Mouse (Mus musculus) bone marrow, adult 2 months (tissue): ENCODE results near the gene Lsamp.

ENCODE experiments used
- CTCF ChIP-seq: fragments of 200-500 bp; IDR thresholded peaks from 2 replicates; pipeline ENCODE4 v1.5.1; 2011; ENCODE audit warnings: low read length, control low read depth; ENCODE audit not compliant: control insufficient read depth, insufficient read depth
- POLR2A ChIP-seq: fragments of 200-500 bp; IDR thresholded peaks from 2 replicates; pipeline ENCODE4 v1.6.1; 2011; ENCODE audit warnings: low read depth, mild to moderate bottlenecking, control low read depth, low read length, borderline replicate concordance; ENCODE audit not compliant: control insufficient read depth

DNA sequence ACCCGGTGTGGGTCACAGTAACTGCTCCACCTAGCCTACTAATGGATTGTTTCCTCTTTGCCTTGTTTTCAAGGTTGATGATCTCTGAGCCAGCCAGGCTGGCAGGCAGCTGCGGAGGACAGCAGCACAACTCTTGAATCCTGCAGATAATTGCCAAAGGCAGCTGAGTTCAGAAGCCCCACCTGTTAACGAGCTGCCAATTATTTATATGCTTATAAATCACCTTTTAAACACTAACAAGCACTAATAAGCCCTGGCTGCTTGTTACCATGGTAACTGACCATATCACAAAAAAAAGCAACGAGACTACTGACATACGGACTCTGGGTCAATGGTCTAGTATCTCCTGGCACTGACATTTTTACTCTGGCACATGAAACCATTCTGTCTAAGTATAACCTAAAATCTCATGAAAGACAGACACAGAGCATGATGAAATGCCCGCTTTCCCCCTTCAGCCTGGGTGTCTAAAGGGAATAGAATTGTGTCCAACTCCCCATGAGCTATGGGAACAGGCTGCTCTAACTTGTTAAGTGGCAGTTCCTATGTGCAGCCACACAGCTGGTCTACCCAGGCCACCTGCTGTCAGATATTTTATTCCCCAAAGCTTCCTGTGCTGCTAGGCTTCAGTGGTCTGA lies 1526.9 kb downstream of the Lsamp start:
- TF ChIP-seq CTCF (no peak), POLR2A (no peak)
